Mouse (Mus musculus) ES-E14 (cell line): ENCODE measurements around the gene Sptbn1. TPM values are rescaled to one million over a fixed set of nuclear protein-coding genes. Genes with fewer than 3 reads are reported as not detected.

Source experiments
- DNase-seq: peaks from one replicate; pipeline ENCODE4 v3.0.0-alpha.2; 2013; ENCODE audit warnings: low read depth, low spot score
- H3K27ac ChIP-seq: 2 replicates; pipeline ENCODE4 v1.5.1; 2012; ENCODE audit warnings: low read depth, mild to moderate bottlenecking, low read length, moderate library complexity, mixed read lengths; ENCODE audit not compliant: poor library complexity, insufficient read depth, severe bottlenecking
- H3K36me3 ChIP-seq: 2 replicates; pipeline ENCODE4 v1.6.1; 2012; ENCODE audit warnings: mild to moderate bottlenecking, low read length, moderate library complexity, mixed read lengths; ENCODE audit not compliant: control insufficient read depth, poor library complexity, insufficient read depth, severe bottlenecking
- H3K4me1 ChIP-seq, 2 experiments: fragments of 150-350 bp in 1 of 2; sonication (generic) in 1 of 2; 2 replicates each; pipeline ENCODE4 v1.6.1; 2012; ENCODE audit warnings: low read length in 2 of 2, mild to moderate bottlenecking in 1 of 2, mixed read lengths in 1 of 2; ENCODE audit not compliant: control insufficient read depth in 2 of 2, insufficient read depth in 2 of 2, poor library complexity in 1 of 2
- H3K4me3 ChIP-seq, 2 experiments: fragments of 150-350 bp in 1 of 2; sonication (generic) in 1 of 2; 2 replicates each; pipeline ENCODE4 v1.5.1; 2012; ENCODE audit warnings: low read length in 2 of 2, low read depth in 1 of 2, mild to moderate bottlenecking in 1 of 2, mixed read lengths in 1 of 2; ENCODE audit not compliant: insufficient read depth in 1 of 2, poor library complexity in 1 of 2, severe bottlenecking in 1 of 2
- H3K9ac ChIP-seq: 2 replicates; pipeline ENCODE4 v1.6.1; 2012; ENCODE audit warnings: low read depth, mild to moderate bottlenecking, low read length, mixed read lengths; ENCODE audit not compliant: poor library complexity, insufficient read depth, severe bottlenecking
- H3K9me3 ChIP-seq: fragments of 150-350 bp; sonication (generic); 2 replicates; pipeline ENCODE4 v1.6.1; 2012; ENCODE audit warnings: low read depth, mild to moderate bottlenecking, low read length; ENCODE audit not compliant: control insufficient read depth, insufficient read depth
- CHD2 ChIP-seq: IDR thresholded peaks from 2 replicates; pipeline ENCODE4 v1.6.1; 2014; ENCODE audit warnings: mild to moderate bottlenecking, low read depth, low read length, inconsistent platforms
- HCFC1 ChIP-seq: IDR thresholded peaks from 2 replicates; pipeline ENCODE4 v1.6.1; 2012; ENCODE audit warnings: low read length, inconsistent platforms, borderline replicate concordance; ENCODE audit not compliant: insufficient read depth
- MAFK ChIP-seq: IDR thresholded peaks from 2 replicates; pipeline ENCODE4 v1.6.1; 2014; ENCODE audit warnings: mild to moderate bottlenecking, low read depth, low read length, inconsistent platforms; ENCODE audit not compliant: insufficient read depth
- ZC3H11A ChIP-seq: IDR thresholded peaks from 2 replicates; pipeline ENCODE4 v1.6.1; 2012; ENCODE audit warnings: low read depth, mild to moderate bottlenecking, inconsistent platforms, low read length, borderline replicate concordance
- ZNF384 ChIP-seq: IDR thresholded peaks from 2 replicates; pipeline ENCODE4 v1.6.1; 2012; ENCODE audit warnings: low read depth, low read length, inconsistent platforms
- in situ Hi-C, 2 experiments: fragments of 600-800 bp; cut with MboI; formaldehyde crosslinking; loops; one replicate each; pipeline ENCODE4 v1.15.1; 2025; ENCODE audit warnings: low sequenced_read_pairs in 2 of 2, inconsistent platforms in 1 of 2; ENCODE audit not compliant: unreplicated experiment in 2 of 2
- total RNA-seq: library from RNA; depleted of rRNA; stranded (reverse); fragments of 300-350 nt; gene quantifications from 2 replicates; pipeline ENCODE4 v1.2.3, GENCODE M21; 2012

The Sptbn1 gene
- total RNA-seq, 1 experiment: 243 TPM

- peaks cover 6 to 10% of the 10 kb centered on the region in 2 experiments for H3K4me1 ChIP-seq
- H3K36me3 ChIP-seq: peaks cover 17% of the 10 kb centered on the region
- H3K9ac ChIP-seq: no peak overlapping the region
- no peak for DNase-seq
- TF ChIP-seq CHD2 (no peak), MAFK (no peak), ZNF384 (no peak), ZC3H11A (no peak)
- no peak overlapping the region for H3K27ac ChIP-seq
- H3K4me3 ChIP-seq: no peak overlapping the region
- in situ Hi-C loops: no loop called here
- no peaks in the 10 kb centered on the region for H3K9me3 ChIP-seq
Measured at GRCm38 (mm10) chr11:30155887-30156286, 112.1 kb downstream of the Sptbn1 start.

- no peak for DNase-seq
- peaks cover 19% of the 10 kb centered on the region for H3K36me3 ChIP-seq
- H3K4me1 ChIP-seq: peaks cover 1 to 9% of the 10 kb centered on the region in 2 experiments; a peak in 3 of 4 replicates
- no peak overlapping the region for H3K4me3 ChIP-seq
- no peak overlapping the region for H3K27ac ChIP-seq
- TF ChIP-seq CHD2 (no peak), MAFK (no peak), HCFC1 (no peak), ZNF384 (no peak), ZC3H11A (no peak)
- no peak overlapping the region for H3K9ac ChIP-seq
- no peaks in the 10 kb centered on the region for H3K9me3 ChIP-seq
- in situ Hi-C loops: no loop called here
Measured at GRCm38 (mm10) chr11:30154980-30155379, 113.0 kb downstream of the Sptbn1 start.

GRCm38 (mm10) chr11:30148888-30149287 is 119.1 kb downstream of the Sptbn1 start:
- no peak for TF ChIP-seq CHD2
- no peak for TF ChIP-seq MAFK
- no peak for TF ChIP-seq HCFC1
- no peak for TF ChIP-seq ZNF384
- no peak for TF ChIP-seq ZC3H11A
- Histone ChIP-seq H3K4me1 (no peaks in the 10 kb centered on the region), H3K9me3 (no peaks in the 10 kb centered on the region), H3K27ac (no peak overlapping the region), H3K4me3 (no peak overlapping the region), H3K9ac (no peak overlapping the region), H3K36me3 (peaks cover 28% of the 10 kb centered on the region)
- no peak for DNase-seq
- in situ Hi-C loops: loop anchor here in 1 of 2 experiments (5.0 kb wide), 1 partner anchor 58 kb away; no protein-coding TSS in a partner anchor

GRCm38 (mm10) chr11:30148378-30148777 is 119.6 kb downstream of the Sptbn1 start:
- Histone ChIP-seq H3K27ac (no peak overlapping the region), H3K4me3 (no peak overlapping the region), H3K9me3 (no peaks in the 10 kb centered on the region), H3K36me3 (peaks cover 26% of the 10 kb centered on the region), H3K4me1 (no peaks in the 10 kb centered on the region), H3K9ac (no peak overlapping the region)
- no peak for TF ChIP-seq HCFC1
- TF ChIP-seq MAFK: no peak
- no peak for TF ChIP-seq ZC3H11A
- no peak for TF ChIP-seq ZNF384
- no peak for TF ChIP-seq CHD2
- no peak for DNase-seq
- in situ Hi-C loops: loop anchor here in 1 of 2 experiments (5.0 kb wide), 1 partner anchor 59 kb away; no protein-coding TSS in a partner anchor

GRCm38 (mm10) chr11:30147882-30148281 is 120.1 kb downstream of the Sptbn1 start:
- H3K36me3 ChIP-seq: peaks cover 26% of the 10 kb centered on the region
- DNase-seq: no peak
- in situ Hi-C loops: loop anchor here in 1 of 2 experiments (5.0 kb wide), 1 partner anchor 59 kb away; no protein-coding TSS in a partner anchor
- no peaks in the 10 kb centered on the region for H3K4me1 ChIP-seq
- H3K27ac ChIP-seq: no peak overlapping the region
- H3K9ac ChIP-seq: no peak overlapping the region
- TF ChIP-seq HCFC1: no peak
- TF ChIP-seq CHD2: no peak
- TF ChIP-seq ZC3H11A: no peak
- TF ChIP-seq MAFK: no peak
- TF ChIP-seq ZNF384: no peak
- H3K4me3 ChIP-seq: no peak overlapping the region
- no peaks in the 10 kb centered on the region for H3K9me3 ChIP-seq
